Mouse (Mus musculus) bone marrow macrophage, adult 2 months (primary cell): ENCODE data around the gene Bean1. TPM values are rescaled to one million over a fixed set of nuclear protein-coding genes. Genes with fewer than 3 reads are reported as not detected.

Experiments used
- H3K27ac ChIP-seq: 2 replicates; pipeline ENCODE4 v1.5.1; 2012; ENCODE audit warnings: low read depth, low read length; ENCODE audit not compliant: insufficient read depth
- H3K4me1 ChIP-seq: 2 replicates; pipeline ENCODE4 v1.6.1; 2012; ENCODE audit warnings: low read length; ENCODE audit not compliant: control insufficient read depth, insufficient read depth
- H3K4me3 ChIP-seq: 2 replicates; pipeline ENCODE4 v1.5.1; 2012; ENCODE audit warnings: mild to moderate bottlenecking, low read length, moderate library complexity; ENCODE audit not compliant: insufficient read depth
- CTCF ChIP-seq: IDR thresholded peaks from 2 replicates; pipeline ENCODE4 v1.5.1; 2012; ENCODE audit warnings: low read depth, mild to moderate bottlenecking, low read length, moderate library complexity
- POLR2A ChIP-seq: IDR thresholded peaks from 2 replicates; pipeline ENCODE4 v1.6.1; 2012; ENCODE audit warnings: mild to moderate bottlenecking, low read depth, low read length, borderline replicate concordance
- polyA plus RNA-seq: library from polyadenylated mRNA; stranded (reverse); fragments of >200 nt; gene quantifications from 2 replicates; pipeline ENCODE4 v1.2.4, GENCODE M21; 2012; ENCODE audit not compliant: missing spikeins, insufficient read depth, insufficient read length

Bean1 gene
- polyA plus RNA-seq, 1 experiment, result not detected

GRCm38 (mm10) chr8:104137636-104138035 lies 32.6 kb upstream of the Bean1 start:
- TF ChIP-seq CTCF, result no peak
- TF ChIP-seq POLR2A, result no peak
- Histone ChIP-seq H3K4me3 (no peak overlapping the region), H3K4me1 (no peaks in the 10 kb centered on the region), H3K27ac (no peak overlapping the region)

GRCm38 (mm10) chr8:104140611-104141010 lies 29.6 kb upstream of the Bean1 start:
- Histone ChIP-seq H3K27ac (no peak overlapping the region), H3K4me1 (no peaks in the 10 kb centered on the region), H3K4me3 (no peak overlapping the region)
- no peak for TF ChIP-seq CTCF
- TF ChIP-seq POLR2A, result no peak

- TF ChIP-seq POLR2A (no peak), CTCF (no peak)
- Histone ChIP-seq H3K4me3 (no peak overlapping the region), H3K4me1 (no peaks in the 10 kb centered on the region), H3K27ac (no peak overlapping the region)
Measured at GRCm38 (mm10) chr8:104142415-104142814, 27.8 kb upstream of the Bean1 start.

GRCm38 (mm10) chr8:104143379-104143778 lies 26.9 kb upstream of the Bean1 start:
- Histone ChIP-seq H3K4me3 (no peak overlapping the region), H3K27ac (no peak overlapping the region), H3K4me1 (no peaks in the 10 kb centered on the region)
- TF ChIP-seq CTCF (no peak), POLR2A (no peak)

GRCm38 (mm10) chr8:104144434-104145216 lies 25.6 kb upstream of the Bean1 start:
- no peak overlapping the region for H3K27ac ChIP-seq
- H3K4me1 ChIP-seq, result no peaks in the 10 kb centered on the region
- H3K4me3 ChIP-seq, result no peak overlapping the region
- no peak for TF ChIP-seq POLR2A
- no peak for TF ChIP-seq CTCF

GRCm38 (mm10) chr8:104145981-104146689 lies 24.1 kb upstream of the Bean1 start:
- Histone ChIP-seq H3K4me1 (no peaks in the 10 kb centered on the region), H3K27ac (no peak overlapping the region), H3K4me3 (no peak overlapping the region)
- TF ChIP-seq POLR2A (no peak), CTCF (peak; percentile 83)

GRCm38 (mm10) chr8:104146717-104147494 lies 23.3 kb upstream of the Bean1 start:
- TF ChIP-seq CTCF (no peak), POLR2A (no peak)

GRCm38 (mm10) chr8:104147947-104148346 lies 22.3 kb upstream of the Bean1 start:
- Histone ChIP-seq H3K27ac (no peak overlapping the region), H3K4me3 (no peak overlapping the region), H3K4me1 (no peaks in the 10 kb centered on the region)
- TF ChIP-seq POLR2A, result no peak
- TF ChIP-seq CTCF, result no peak

More at GRCm38 (mm10) chr8:104146717-104147494, 23.3 kb upstream of the Bean1 start:
- H3K4me1 ChIP-seq, result no peaks in the 10 kb centered on the region
- no peak overlapping the region for H3K4me3 ChIP-seq
- H3K27ac ChIP-seq, result no peak overlapping the region

GRCm38 (mm10) chr8:104160731-104161130 lies 9.5 kb upstream of the Bean1 start:
- TF ChIP-seq POLR2A (no peak), CTCF (no peak)
- Histone ChIP-seq H3K27ac (no peak overlapping the region), H3K4me3 (no peak overlapping the region)

More at GRCm38 (mm10) chr8:104160731-104161130, 9.5 kb upstream of the Bean1 start:
- H3K4me1 ChIP-seq, result no peaks in the 10 kb centered on the region
